Mouse (Mus musculus): ENCODE results near the gene Tbc1d2b.
A peak's percentile ranks its signal among the peaks of the same experiment; 100 is the strongest.

Tbc1d2b gene

DNA sequence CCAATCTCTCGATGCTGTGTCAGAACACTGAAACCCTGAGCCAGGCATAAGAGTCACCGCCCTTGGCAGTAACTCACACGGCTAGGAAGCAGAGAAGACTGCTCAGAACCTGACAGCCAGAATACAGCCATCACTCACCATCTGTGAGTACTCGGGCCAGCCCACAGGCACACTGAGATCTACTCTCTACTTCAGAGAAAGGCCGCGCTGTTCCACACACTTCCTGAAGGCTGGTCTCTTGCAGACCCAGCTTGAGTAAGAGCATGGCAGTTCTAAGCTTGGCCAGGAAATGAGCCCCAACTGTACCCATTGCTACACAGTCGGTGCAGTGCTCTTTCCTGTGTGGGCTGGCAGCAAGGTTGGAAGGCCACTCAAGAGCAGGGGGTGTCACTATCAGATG is 27.7 kb downstream of the Tbc1d2b start:
- DNase-seq (ENCODE audit: low spot score in 2 of 2) = no peak

DNA sequence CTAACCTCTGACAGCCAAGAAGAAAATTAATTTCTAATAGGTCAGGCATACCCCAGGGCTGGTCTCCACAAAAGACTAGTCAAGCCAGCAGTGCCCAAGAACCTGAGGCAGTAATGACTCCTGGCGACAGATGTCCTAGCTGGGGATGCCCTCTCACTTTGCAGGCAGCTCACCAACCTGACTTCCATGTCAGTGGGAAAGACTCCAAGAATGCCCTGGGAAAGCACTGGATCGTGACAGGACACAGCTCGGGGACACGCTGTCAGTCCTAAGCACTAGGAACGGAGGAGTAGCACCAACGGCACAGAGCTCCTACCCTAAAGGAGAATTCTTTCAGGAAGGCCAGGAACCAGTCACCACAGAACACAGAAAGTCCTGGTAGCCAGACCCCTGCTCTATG is 28.3 kb downstream of the Tbc1d2b start:
- DNase-seq (ENCODE audit: low spot score in 2 of 2) = no peak

DNA sequence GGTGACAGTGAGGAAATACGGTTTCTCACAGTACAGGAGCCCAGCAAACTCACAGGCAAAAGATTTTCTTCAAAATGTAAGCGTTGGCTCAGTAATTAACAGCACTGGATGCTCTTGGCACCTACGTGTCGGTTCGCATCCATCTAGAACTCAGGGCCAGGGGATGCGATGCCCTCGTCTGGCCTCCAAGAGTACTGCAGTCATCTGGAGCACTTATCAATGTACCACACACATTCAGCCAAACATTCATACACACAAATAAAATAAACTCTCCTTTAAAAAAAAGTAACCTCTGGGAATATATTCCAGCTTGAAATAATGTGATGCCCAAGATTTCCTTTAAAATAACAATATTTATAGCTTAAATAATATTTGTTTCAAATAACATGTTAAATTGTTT is 29.0 kb downstream of the Tbc1d2b start:
- no peak for DNase-seq (ENCODE audit: low spot score in 2 of 2)

DNA sequence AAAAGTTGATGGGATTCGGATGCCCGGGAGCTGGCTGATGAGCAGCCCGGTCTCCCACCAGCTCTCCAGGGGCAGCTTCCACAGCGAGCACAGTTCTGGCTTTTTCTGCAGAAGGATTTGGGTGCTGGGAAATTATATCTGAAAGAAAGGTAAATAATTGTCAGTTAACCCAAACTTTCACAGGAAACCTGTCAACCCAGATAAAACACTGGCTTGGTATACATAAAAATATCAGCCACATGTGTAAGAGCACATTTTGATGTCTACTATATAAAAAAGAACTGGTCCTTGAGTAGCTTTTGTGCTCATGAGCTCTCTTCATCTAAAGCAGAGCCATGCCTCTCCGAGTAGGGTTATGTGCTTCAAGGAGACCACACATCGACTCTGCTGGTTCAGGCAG is 29.6 kb downstream of the Tbc1d2b start:
- DNase-seq (ENCODE audit: low spot score in 2 of 2) = no peak

DNA sequence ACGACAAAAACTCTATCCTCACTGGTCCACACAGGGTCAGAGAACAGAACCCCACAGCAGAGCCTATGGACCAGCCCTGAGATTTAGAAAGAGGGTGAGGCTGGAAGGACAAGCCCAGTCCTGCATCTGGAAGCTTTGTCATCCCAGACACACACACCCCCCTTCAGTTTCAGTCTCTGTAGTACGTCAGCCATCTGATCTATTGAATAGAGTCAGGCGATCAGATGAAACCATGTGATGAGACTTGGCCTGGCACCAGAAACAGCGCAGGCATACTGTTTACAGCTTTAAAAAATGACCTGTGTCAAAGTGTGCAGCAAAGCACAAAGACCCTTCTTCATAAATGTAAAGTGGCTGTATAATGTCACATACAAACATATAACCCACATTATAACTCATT is 30.0 kb downstream of the Tbc1d2b start:
- no peak for DNase-seq (ENCODE audit: low spot score in 2 of 2)

DNA sequence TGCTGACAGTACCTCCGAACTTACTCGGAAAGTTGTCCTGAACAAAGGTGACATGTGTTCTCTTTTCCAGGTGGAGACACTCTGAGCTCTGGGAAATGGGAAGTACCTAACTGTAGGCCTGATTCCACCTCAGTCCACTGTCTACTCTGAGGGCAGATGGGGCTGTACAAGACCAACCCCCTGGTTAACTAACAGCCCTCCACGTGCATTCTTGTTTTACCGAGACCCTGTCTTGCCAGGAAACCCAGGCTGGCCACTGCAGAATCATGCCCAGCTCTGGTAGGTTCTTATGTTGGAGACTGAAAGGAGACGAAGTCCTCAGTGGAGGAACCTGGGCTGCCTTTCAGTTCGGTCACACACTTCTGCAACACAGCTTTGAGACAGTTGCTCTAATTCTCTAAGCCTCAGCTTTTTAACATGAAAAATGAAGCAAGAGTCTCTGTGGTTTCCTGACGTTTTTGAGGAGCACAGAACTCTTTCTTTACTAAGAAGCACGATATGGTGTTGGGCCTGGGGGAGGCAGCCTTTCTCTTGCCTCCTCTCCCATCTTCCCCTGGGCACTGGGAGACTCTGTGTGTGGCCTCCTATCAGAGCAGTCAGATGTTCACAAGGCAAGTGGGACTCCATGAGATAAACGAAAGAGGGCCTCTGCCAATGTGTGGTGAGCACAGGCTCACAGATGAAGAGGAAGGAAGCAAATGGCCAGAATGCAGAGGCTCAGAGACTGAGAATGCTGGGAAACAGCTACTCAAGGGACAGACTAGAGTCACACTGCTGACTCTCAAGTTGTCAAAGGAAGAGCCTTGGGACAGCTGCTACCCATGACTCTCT is 33.2 kb downstream of the Tbc1d2b start:
- peak in 1 of 2 experiments; percentile 51 for DNase-seq (ENCODE audit: low spot score in 2 of 2)

DNA sequence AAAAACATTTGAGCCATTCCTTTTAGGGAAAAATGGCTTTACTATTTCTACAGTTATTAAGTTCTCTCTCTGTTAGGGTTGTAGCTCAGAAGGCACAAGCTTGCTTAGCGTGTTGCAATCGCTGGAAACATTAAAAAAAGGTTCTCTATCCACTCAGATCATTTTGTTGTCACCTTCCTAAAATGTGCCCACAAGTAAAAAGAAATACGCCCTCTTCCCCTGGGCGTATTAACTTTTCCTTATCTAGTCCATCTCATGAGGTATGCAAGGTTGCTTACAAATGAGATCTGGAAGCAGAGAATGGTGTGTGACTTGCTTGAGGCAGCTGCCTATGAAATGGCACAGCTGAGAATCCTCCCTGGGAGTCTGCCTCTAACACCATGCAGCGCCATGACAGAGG is 33.8 kb downstream of the Tbc1d2b start:
- no peak for DNase-seq (ENCODE audit: low spot score in 2 of 2)

DNA sequence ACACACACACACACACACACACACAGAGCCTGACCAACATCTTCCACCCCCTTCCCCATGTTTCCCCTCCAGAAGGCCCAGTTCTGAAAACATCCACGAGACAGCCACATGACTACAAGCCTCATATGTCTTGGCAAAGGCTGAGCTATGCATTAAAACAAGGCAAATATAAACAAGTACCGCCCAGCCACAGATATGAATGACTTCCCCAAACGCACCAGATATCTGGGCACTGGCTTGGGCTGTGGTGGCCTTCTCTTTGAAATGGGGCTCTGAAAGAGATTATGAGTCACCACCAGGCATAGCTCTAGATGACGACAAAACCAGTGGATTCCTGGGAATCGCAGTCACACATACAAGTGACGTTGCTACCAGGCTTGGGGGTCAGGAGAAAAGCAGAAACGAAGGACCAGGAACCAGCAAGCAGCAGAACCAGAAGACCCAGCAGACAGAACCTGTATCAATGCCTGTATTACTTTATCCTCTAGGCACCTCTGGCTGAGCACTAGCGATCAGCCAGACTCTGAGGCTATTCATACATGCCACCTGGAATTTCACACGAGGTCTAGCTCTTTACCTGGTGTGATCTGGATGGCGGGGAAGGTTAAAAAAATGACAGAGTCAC is 35.2 kb downstream of the Tbc1d2b start:
- DNase-seq (ENCODE audit: low spot score in 2 of 2) = no peak

DNA sequence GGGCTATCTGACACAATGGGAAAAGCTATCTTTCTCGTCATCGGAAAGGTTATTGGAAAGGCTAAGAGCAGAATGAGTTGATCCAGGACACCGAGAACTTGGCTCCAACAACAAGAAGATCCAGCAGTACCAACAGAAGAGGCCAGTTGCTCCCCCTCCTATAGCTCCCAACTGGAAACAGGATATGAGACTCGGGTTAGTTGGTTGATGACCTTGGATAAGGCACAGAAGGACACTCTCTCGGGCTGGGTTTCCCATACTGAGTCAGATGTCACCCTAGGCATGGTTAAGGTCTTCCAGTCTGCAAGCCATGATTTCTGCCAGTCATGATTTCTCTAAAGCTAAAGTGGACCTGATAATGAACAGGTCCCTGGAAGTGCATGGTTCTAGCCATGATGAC is 35.8 kb downstream of the Tbc1d2b start:
- DNase-seq (ENCODE audit: low spot score in 2 of 2) = no peak

DNA sequence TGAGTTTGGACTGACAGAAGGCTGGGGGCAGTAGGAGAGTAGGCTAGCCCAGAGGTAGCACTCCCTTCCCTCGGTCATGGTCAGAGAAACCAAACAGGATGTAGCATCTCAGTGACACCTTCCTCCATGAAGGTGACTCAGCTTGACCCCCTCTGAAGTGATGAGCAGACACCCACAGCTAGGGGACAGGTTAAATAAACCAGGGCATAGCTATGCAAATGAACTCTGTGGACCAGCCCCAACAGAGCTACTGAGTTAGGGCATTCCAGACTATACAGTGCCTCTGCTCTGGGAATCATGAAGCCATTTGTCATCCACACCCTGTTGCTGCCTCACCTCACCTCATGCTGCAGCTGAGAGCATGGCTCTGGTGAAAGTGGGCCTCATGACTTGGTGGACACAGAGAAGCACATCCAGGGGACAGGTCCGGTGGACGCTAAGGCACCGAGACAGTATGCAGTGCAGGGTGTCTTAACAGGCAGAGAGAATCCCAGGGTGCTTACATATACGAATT is 36.6 kb downstream of the Tbc1d2b start:
- no peak for DNase-seq (ENCODE audit: low spot score in 2 of 2)

DNA sequence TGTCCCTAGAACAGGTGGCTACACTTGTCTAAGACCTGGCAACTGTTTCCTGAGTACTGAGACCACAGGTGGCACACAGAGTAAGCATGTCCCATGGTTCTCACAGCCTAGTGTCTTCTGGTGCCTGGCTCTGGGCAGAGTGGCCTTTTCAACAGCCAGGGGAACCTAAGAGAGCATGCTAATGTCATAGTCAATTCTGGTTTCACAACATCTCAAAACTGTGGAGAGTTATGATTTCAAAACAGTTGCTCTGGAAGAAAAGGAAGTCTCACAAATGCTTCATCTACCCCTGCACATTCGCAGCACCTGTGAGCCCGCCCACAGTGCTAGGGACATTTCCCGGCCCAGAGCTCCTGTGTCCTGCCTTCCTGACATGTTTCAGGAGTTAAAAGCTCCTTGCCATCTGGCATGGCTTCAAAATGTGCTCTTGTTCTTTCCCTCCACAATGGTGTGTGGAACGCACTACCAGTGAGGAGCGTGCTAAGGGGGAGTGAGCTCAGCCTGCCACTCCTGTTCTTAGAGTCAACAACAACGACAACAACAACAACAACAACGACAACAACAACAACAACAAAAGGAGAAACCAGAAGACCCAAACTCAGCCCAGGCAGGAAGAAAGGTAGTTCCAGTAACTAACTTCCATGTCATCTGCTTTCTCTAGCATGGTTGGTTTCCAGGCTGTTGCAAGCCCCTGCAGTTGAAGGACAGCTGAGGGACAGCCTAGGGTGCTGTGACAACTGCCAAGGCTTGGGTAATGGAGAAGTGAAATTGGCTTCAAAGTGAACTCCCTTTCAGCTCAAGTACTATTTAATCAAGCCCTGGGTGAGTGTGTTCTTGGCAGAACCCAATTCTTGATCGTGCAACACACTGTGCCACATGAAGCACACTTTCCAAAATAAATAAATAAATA is 37.6 kb downstream of the Tbc1d2b start:
- no peak for DNase-seq (ENCODE audit: low spot score in 2 of 2)

DNA sequence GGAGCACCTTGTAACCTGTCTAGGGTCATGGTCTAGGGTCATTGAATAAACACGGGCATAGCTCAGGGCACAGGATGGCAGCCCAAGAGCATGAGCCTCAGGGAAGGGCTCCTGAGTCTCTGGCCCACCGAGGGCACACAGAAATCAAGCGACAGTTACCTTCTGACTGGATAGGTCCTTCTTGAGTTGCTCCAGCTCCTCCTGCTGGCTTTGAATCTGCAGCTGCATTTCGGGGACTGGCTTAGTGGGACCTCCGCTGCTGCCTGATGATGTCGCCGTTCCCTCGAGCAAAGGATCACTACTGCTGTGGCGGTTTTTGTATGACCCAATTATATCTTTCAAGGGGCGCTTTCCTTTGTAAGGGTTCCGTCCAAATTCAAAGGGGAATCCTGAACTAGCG is 43.4 kb downstream of the Tbc1d2b start:
- DNase-seq (ENCODE audit: low spot score in 2 of 2) = peak; percentile 40 to 41

DNA sequence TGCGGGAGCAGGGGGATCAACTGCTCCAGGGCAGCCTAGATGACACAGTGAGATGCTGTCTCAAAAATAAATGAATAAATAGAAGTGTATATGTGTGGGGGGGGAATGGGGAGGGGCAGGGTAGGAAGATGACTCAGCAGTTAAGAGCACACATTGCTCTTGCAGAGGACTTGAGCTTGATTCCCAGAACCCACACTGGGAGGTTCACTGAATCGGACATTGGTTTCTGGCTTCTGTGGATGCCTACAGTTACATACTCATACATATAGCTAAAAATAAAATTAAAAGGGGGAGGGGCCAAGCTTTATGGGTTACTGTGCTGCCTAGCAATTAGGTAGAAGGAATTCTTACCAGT is 43.9 kb downstream of the Tbc1d2b start:
- no peak for DNase-seq (ENCODE audit: low spot score in 2 of 2)

DNA sequence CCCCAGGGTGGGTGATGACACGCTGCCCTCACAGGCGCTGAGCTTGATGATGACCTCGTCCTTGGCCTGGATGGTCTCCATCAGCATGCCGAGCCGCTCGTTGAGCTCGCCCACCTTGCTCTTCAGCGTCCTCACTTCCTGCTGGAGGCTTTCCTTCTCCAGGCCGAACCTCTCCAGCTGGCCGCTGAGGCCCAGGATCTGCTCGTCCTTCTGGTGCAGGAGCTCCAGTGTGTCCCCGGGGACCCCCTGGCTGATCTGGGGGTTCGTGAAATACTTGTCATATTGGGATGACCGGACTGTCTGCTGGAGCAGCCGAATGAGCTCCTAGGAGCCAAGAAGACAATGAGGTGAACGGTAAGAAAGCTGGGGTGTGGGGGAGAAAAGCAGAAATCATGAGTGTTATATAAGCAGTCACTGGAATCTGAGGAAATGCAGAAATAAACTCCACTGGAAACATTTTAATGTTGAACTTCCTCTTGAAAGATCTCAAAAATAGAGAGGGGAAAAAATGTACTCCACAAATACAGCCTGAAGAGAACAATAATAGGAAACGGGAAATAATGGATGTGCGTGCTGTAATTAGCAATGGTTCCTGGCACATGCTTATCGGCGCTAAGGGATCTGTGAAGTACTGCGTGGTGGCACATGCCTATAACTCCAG is 44.4 kb downstream of the Tbc1d2b start:
- peak; percentile 60 to 71 for DNase-seq (ENCODE audit: low spot score in 2 of 2)

DNA sequence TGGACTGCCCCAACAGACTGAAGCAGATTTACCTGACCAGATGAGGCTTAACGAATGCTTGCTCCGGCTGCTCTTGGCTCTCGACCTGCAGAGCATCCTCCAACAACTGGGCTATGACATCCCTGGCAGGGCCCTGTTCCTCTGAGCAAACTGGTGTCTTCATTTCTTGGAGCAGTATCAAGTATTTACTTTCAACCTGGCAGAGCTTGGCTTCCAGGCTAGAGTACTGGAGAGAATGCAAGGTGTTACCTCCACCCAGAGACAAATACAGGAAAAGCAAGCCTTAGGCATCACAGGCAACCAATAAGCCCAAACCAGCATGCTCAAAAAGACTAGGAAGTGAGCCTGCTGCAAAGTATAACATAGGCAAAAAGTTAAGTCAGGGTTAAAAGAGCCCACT is 48.3 kb downstream of the Tbc1d2b start:
- DNase-seq (ENCODE audit: low spot score in 2 of 2) = no peak

DNA sequence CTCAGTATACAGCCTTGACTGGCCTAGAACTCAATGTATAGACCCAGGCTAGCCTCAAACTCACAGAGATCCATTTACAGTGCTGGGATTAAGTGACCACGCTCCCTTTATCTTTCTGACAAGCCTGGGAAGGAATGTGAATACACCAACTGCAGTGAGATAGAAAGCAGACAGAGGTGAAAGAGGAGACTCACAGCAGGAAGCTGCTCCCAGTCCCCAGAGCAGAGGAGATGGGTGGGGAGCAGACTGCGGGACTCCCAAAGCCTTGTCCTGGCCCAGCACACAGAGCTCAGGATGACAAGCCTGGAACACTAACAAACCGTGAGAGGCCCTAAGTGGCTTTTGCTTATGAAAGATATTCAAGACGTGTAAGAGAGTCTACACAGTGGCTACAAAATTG is 53.1 kb downstream of the Tbc1d2b start:
- no peak for DNase-seq (ENCODE audit: low spot score in 2 of 2)

DNA sequence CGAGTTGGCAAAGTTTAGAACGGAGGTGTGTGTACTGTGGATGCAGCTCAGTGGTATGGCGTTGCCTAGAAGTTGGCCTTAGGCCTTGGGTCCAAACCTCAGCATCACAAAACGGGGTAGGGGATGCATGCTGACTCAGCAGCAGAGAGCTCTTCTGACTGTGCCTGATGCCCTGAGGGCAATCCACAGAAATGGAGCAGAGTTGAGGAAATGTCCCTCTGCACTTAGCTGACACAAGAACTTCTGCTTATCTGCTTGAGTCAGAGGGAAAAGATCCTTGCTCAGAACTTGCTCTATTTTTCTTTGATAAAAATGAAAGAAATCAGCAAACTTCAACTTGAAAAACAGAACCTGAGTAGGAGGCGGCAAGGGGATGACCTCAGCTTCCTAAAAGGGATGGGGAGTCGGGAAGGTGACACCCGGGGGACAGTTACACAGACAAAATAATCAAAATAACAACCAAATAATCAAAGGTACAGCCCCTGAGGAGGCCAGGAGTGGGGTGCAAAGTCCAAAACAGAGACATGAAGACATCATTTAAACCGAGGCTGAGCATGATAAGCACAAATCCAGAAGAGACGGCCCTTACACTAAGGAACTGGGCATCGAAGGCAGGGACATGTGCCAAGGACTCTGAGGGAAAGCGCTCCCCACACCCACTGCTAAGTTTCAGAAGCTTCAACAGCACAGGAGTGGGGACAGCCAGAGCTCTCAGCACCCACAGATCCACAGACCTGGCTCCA is 54.2 kb downstream of the Tbc1d2b start:
- no peak for DNase-seq (ENCODE audit: low spot score in 2 of 2)

DNA sequence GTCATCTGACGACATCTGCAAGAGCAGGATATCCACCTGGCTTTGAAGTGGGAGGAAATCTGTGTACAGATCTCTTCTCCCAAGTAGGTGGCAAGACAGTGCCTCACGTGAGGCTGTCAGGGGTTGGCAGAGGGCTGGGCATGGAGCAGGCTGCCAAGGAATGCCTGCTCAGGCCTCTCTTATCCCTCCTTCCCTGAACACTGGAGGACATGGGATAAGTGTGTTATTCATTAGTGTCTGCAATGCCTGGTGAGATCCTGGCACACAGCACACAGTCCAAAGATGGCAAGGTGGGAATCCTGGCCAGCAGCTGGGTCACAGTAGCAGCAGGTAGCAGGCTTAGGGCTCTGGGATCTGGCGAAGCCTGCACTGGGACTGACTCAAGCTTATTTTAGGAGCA is 57.5 kb downstream of the Tbc1d2b start:
- no peak for DNase-seq (ENCODE audit: low spot score in 2 of 2)

DNA sequence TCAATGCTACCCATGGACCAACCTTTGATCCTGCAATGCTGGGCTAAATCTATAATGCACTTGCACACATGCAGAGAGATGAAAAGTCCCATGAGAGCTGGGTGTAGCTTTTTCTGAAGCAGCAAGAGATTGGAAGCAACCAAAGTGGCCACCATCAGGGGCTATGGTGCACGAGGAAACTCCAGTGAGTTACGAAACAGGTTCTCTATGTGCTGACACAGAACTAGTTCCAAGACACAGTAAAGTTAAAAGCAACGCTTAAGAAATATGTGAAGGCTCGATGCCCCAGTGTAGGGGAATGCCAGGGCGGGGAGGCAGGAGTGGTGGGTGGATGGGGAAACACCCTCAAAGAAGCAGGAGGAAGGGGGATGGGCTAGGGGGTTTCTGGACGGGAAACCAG is 61.9 kb downstream of the Tbc1d2b start:
- no peak for DNase-seq (ENCODE audit: low spot score in 2 of 2)

DNA sequence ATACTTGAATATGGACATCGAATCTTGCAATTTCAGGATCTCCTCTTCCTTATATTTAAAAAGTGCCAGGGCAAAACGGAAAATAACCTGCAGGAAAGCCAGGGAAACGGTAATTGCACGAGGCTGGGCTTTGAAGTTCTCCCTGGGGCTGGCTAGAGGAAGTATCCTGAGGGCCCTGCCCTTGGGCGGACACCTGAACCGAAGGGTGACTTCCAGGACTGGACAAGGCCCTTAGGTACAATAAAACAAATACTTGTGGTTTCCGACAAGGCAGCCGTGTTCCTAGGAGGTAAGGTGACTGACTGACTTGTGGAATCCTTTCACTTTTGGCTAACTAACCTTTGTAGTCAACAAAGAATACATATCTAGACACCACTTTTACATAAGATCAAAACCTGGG is 62.8 kb downstream of the Tbc1d2b start:
- DNase-seq (ENCODE audit: low spot score in 2 of 2) = no peak

DNA sequence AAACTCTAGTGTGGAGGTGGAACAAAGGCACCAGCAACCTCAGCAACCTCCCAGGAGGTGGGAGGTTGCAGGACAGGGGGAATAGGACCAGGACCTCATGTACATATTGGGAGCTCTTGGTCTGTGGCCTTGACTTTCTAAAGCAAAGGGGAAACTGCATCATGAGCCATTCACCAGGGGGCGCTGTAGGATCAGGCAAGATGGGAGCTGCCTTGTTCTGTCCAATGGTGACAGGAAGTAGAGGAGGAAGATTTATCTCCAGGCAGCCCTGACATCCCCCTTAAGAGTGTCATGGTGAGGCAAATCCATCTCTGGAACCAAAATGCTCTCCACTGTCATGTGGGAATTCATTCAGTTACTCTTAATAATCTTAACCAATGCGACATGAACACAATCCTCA is 64.1 kb downstream of the Tbc1d2b start:
- peak; percentile 55 to 75 for DNase-seq (ENCODE audit: low spot score in 2 of 2)
